Mouse (Mus musculus) thymus, postnatal 4 days (tissue): ENCODE results near the gene Grik1.

Experiments
- DNase-seq: peaks from one replicate; pipeline ENCODE4 v3.0.0; 2021

The Grik1 gene

GRCm38 (mm10) chr16:88141594-88141993 lies 148.5 kb downstream of the Grik1 start:
- no peak for DNase-seq

GRCm38 (mm10) chr16:88138913-88139312 lies 151.2 kb downstream of the Grik1 start:
- no peak for DNase-seq

- no peak for DNase-seq
Observed at GRCm38 (mm10) chr16:88132919-88133318, 157.1 kb downstream of the Grik1 start.

- no peak for DNase-seq
Observed at GRCm38 (mm10) chr16:88131103-88131502, 159.0 kb downstream of the Grik1 start.

DNA sequence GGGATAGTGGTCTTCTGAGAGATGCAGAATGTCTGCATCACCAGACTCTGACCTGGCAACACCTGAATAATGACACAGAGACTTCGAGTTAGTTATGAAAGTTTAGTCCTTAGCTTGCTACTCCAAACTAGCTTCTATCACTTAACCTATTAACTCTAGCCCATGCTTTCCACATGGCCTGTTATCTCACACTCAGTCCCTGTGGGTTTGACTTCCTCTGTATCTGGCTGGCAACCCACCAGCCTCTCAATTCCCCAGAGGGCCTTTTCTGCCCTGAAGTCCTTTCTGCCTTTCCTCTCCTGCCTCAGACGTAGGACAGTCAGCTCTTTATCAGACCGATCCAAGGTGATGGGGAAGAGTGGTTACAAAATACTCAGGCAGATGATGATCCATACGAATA lies 165.0 kb downstream of the Grik1 start:
- DNase-seq, result no peak

DNA sequence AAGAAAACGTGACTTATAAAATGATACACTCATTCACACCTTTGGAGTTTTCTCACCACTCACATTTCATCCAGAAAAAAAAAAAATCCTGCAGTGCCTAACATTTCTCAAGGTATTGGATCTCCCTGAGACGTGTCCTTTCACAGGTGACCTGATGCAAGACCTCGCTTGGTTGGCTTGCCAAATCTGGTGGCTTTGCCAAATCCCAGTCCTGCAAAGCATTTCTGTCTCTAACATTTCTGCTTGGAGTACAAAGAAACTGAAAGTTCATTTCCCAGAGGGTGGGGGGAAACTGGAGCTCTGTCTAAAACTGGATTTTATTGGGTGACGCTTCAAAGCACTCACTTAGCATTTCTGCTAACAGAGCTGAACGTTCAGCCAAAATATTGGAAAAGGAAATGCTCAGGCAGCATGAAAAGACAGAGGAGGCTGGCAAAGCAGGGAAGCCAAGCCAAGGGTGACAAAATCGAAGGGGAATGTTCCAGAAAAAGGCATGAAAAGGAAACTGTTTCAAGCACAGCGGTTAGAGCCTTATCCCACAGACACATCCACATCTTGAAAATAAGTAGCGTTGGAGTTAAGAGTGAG lies 177.4 kb downstream of the Grik1 start:
- DNase-seq, result no peak

GRCm38 (mm10) chr16:88111459-88111858 lies 178.6 kb downstream of the Grik1 start:
- DNase-seq, result no peak

GRCm38 (mm10) chr16:88094206-88094789 lies 195.8 kb downstream of the Grik1 start:
- no peak for DNase-seq

GRCm38 (mm10) chr16:88087280-88087679 lies 202.8 kb downstream of the Grik1 start:
- DNase-seq, result no peak

- DNase-seq, result no peak
Observed at GRCm38 (mm10) chr16:88074716-88075115, 215.3 kb downstream of the Grik1 start.

DNA sequence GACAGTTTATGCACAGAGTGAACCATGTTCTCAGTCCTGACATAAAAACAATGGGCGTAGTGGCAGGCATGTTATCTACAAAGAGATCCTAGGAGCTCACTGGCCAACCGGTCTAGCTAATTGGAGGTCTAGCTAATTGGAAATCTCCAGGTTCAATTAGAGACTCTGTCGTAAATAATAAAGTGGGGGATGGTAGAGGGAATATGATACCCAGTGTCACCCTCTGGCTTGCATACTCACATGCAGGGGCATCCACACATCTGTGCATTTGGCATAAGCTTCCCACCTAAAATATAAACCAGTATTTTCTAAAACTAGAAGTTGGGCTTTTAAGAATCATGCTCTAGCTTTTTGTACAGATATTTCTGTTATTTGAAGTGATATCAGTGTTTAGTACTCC lies 229.1 kb downstream of the Grik1 start:
- no peak for DNase-seq

GRCm38 (mm10) chr16:88048121-88048520 lies 241.9 kb downstream of the Grik1 start:
- DNase-seq, result no peak

GRCm38 (mm10) chr16:88044321-88044720 lies 245.7 kb downstream of the Grik1 start:
- DNase-seq, result no peak

- DNase-seq, result no peak
Observed at GRCm38 (mm10) chr16:88042458-88042857, 247.6 kb downstream of the Grik1 start.

- DNase-seq, result no peak
Observed at GRCm38 (mm10) chr16:88038503-88039091, 251.5 kb downstream of the Grik1 start.

- DNase-seq, result no peak
Observed at GRCm38 (mm10) chr16:87988805-87989204, 301.3 kb downstream of the Grik1 start.

DNA sequence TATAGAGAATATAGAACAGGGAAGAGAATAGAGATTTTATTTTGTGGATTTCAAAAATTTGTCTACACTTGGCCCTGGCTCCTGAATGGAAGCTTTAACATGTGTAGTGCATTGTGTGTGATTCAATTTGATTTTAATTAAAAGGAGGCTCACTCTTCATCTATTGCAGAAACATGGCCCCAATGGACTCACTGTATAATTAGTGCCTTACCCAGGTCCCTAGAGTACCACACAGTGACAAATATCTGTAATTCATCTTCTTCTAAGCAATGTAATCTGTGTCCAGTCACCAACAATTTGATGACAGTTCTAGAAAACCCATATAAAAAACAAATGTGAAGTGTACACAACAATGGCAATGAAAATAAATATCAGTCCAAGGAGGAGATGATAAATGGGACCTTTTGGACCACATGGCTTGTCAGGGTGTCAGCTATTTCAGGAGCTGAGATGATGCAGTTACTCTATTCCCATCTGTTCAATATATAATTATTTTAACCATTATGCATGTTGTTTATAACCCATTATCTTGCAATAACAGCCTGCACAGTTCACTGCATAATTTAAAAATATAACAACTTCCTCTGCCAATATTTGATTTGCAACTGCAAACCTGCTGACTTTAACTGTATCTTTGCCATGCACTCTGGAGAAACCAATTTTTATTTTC lies 305.7 kb downstream of the Grik1 start:
- no peak for DNase-seq

- no peak for DNase-seq
Observed at GRCm38 (mm10) chr16:87974076-87974443, 316.0 kb downstream of the Grik1 start.

DNA sequence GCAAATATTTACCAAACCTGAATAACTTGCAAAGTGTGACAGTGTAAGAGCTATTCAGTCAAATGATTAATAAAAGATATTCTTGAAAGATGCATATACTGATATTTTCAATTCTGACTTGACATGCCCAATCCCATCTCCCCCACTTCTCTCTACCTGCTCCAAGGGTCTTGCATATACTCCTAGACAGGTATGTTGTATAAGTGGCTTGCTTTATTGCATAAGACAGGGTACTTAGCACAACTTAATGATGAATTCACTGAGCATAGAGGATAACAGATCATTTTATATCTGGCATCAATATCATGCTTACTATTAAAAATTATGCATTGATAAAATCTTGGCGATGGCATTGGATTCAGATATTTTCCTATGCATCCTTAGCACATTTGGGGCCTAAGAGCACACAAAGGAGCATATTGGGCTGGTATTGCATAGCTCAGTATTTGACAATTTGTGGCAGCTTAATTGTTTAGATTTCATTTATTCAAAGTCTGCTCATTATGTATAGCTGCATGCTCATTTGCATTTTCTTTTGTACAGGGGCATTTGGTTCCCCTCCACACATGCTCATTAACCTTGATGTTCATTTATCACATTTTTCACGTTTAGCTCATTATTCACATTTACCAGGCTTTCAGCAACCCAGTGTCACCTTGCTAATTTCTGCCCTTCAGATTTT lies 316.5 kb downstream of the Grik1 start:
- no peak for DNase-seq

- DNase-seq, result no peak
Observed at GRCm38 (mm10) chr16:87971911-87972310, 318.2 kb downstream of the Grik1 start.

GRCm38 (mm10) chr16:87969936-87970335 lies 320.1 kb downstream of the Grik1 start:
- DNase-seq, result no peak

DNA sequence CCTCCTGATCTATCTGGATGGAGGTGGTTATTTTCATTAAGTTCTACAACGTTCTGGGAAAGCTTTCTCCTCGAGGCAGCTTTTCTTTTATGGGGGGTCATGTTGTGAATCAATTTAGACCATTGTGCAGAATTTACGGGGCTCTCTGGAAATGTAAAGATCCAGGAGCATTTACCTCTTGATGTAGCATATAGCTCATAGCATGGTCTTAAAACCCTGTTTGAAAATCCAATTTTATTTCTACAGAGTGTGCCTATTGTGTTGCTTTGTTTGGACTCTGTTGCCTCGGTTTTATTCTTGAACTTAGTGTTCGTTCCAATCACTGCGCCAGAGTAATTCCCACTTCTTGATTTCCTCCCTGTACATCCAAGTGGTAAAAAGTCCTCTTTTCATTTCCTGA lies 328.6 kb downstream of the Grik1 start:
- no peak for DNase-seq

DNA sequence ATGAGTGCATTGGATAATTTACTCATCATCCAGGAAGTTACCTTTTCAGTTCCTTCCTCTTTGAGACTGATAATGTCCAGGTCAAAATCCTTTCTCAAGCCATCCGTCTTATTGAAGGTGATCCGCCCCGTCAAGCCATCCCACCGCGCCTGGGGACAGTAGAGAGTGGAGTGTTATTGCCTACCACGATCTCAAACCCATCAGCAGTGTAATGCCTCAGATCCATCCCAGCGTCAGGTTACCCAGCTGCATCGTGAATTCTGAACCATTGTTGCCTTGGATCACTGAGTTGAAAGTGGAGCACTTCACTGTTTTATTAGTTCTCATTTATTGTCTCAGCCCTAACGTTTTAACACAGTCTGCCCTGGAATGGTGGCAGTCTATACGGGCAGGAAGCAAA lies 332.6 kb downstream of the Grik1 start:
- DNase-seq, result no peak

DNA sequence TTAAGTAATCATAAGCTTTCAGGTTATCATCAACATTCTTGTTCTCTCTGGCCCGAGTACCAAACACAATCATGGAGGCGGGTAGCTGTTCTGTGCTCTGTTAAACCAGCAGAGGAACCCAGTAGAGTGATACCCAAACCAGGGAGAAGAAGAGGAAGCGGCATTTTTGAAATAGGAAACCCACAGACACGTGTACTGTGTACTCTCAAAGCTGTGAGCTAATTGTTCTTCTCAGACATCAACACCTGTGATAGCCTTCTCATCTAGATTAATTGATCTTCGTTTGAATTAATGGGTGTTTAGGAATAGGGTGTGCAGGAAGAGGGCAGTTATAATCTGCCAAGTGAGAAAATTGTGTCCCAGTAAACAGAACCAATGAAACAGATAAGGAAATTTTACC lies 333.9 kb downstream of the Grik1 start:
- no peak for DNase-seq
